Mouse (Mus musculus): ENCODE data around the gene Calr3.

Gene Calr3

DNA sequence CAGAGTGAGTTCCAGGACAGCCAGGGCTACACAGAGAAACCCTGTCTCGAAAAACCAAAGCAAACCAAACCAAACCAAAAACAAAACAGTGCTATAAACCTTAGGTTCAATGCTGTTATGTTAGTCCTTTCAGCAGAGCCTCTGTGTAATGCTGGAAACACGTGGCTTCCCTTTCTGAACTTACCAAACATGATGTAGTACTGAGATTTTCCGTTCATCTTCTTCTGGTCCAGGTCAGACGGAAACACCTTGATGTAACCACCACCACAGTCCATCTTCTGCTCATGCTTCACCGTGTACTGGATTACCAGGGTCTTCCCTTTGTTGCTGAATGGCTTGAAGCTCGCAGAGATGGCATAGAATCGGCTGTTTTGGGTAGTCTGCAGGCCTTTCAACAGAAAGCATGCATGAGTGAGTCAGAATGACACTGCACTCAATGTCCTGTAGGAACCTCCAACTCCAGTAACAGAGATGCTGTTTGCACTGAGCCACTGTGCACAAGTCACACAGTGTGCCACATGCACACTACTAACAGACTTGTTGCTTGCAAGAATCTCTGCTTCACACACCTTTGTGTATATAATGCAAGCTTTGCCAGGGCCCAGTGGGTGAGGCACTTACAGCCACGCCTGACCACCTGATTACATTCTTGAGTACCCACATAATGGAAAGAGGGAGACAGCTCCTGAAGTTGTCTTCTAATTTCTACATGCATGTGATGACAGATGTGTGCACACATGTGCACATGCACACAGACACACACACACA is 5.2 kb downstream of the Calr3 start:
- no peak for DNase-seq (ENCODE audit: low spot score in 2 of 2)

DNA sequence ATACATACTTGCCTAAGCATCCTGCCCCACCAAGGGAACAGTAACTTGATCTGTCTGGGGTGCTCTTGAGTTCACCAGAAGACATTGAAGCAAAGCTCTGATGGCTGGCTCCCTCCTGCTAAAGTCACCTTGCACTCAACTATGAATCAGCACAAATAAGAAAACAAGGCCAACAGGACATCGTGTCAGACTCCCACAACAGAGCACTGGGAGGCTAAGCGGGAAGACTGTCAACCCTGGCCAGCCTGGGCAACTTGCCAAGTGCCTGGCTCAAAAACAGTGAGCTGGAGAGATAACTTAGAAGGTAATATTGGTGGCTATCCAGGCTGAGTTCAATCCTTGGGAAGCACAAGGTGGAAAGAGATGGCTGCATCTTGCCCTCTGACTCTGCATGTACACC is 8.7 kb downstream of the Calr3 start:
- DNase-seq (ENCODE audit: low spot score in 2 of 2), result peak; percentile 54 to 76

GRCm38 (mm10) chr8:72429676-72430075 is 14.0 kb downstream of the Calr3 start:
- peak; percentile 48 to 81 for DNase-seq (ENCODE audit: low spot score in 2 of 2)

- no peak for DNase-seq (ENCODE audit: low spot score in 2 of 2)
Measured at GRCm38 (mm10) chr8:72422926-72423325, 20.7 kb downstream of the Calr3 start.

DNA sequence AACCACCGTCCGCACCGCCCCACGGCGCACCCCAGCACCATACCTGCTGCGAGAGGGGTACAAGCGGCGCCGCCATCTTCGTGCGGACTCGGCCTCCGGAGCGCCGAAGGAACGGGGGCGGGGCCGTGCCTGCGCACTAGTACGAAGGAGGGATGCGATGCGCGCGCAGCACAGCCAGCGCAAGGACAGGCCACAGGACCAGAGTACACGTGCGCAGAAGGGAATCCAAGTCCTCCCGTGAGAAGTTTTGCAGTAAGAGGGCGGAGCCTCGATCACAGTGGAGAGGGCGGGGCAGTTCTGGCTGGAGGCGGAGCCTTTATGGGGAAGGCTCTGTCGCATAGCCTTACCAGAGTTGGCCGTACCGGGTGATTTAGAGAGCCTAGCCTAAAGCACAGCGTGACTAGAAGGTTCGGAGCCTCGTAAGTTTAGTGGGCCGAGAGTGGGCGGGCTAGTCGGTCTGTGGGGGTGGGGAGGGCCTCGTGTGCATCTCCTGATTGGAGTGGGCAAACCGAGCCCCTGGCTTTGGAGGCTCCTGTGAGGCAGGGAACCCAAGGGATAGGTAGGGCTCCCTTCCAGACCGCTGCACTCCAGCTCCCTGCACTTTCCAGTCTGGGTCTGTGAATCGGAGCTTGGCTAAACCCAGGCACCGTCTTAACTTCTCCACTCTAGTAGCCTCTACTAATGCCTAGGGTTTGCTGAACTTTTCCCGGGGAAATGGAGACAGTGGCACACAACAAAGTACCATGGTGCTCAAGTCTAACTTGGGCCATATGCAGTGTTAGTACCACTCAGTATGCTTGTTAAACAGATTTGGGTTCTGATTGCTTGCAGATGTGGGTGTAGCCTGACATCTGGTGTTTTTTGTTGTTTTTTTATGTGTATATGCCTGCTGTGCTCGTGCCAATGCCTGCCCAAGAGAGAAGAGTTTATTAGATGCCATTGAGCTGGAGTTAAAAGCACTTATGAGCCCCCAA is 22.0 kb downstream of the Calr3 start, which contains the start of gene Eps15l1:
Eps15l1 (minus strand) TSS at position 99 of the 974 bp plus-strand sequence.
- DNase-seq (ENCODE audit: low spot score in 2 of 2), result peak; percentile 99 to 100

- DNase-seq (ENCODE audit: low spot score in 2 of 2), result peak; percentile 72 to 85
Measured at GRCm38 (mm10) chr8:72420571-72421361, 22.9 kb downstream of the Calr3 start.

GRCm38 (mm10) chr8:72418073-72418472 is 25.6 kb downstream of the Calr3 start:
- no peak for DNase-seq (ENCODE audit: low spot score in 2 of 2)

DNA sequence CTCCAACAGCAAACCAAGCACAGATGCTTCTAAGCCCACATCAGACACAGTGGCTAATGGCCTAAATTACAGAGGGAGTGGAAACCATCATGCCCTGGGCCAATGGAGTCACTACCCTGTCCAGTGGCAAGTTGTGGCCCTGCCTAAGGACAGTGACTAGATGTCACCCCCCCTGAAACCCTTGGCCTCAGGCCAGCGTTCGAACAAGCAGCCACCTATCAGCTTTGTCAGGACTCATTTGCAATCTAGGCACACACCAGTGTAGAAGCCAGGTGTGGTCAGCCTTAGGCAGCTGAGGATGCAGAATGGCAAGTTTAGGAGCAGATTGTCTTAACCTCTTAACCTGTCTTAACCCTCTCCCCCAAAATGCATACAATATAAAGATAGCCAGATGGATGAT is 28.4 kb downstream of the Calr3 start:
- DNase-seq (ENCODE audit: low spot score in 2 of 2), result peak; percentile 61 to 78

DNA sequence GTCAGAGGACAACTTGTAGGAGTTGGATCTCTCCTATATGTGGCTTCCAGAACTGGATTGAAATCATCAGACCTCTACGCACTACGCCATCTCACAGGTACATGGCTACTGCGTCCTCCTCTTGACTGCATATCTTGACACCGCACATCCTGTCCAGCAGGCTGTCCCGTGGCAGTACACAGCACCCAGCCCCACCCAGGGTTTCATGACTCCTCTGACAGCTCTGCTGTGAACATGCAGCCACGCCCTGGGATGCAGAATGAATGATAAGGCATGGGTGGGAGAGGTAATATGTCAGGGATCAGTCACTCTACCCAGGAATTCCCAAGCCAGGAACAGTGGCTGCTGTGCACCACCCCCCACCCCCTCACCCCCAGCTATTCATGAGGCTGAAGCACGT is 29.8 kb downstream of the Calr3 start:
- DNase-seq (ENCODE audit: low spot score in 2 of 2), result peak; percentile 83 to 85

- no peak for DNase-seq (ENCODE audit: low spot score in 2 of 2)
Measured at GRCm38 (mm10) chr8:72409443-72409842, 34.2 kb downstream of the Calr3 start.

GRCm38 (mm10) chr8:72407878-72408277 is 35.8 kb downstream of the Calr3 start:
- DNase-seq (ENCODE audit: low spot score in 2 of 2), result no peak

GRCm38 (mm10) chr8:72402981-72403380 is 40.7 kb downstream of the Calr3 start:
- DNase-seq (ENCODE audit: low spot score in 2 of 2), result no peak

DNA sequence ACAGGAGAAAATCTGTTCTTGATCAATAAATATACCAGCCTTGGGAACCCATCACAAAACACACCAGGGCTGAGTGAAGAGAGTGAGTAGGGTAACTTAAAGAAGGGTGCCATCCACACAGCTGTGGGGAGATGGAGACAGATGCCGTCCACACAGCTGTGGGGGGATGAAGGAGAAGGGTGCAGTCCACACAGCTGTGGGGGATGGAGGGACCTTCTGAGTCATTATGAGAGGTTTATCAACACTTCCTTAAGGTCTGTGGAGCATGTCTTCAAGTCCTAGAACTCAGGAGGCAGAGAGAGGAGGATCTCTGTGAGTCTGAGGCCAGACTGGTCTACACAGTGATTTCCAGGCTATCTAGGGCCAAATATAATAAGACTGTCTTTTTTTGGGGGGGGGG is 42.3 kb downstream of the Calr3 start:
- DNase-seq (ENCODE audit: low spot score in 2 of 2), result no peak

GRCm38 (mm10) chr8:72385737-72386136 is 57.9 kb downstream of the Calr3 start:
- no peak for DNase-seq (ENCODE audit: low spot score in 2 of 2)

DNA sequence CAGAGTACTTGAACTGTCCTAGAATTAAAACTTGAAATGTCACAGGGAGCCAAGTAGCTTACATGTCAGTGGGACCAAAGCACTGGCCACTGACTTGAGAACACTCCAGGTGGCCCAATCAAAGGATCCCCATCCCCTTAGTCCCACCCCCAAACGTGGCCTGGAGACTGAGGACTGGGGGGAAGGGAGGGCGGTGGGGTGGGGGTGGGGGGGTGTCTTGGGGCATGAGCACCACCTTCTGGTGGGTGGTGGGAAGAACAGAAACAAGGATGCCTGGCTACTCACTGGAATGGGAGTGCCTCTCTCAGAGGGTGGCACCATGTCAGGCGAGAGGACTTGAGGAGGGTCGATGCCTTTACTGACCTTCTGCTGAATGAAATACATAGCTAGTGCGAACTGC is 61.3 kb downstream of the Calr3 start:
- no peak for DNase-seq (ENCODE audit: low spot score in 2 of 2)

GRCm38 (mm10) chr8:72380656-72381055 is 63.0 kb downstream of the Calr3 start:
- DNase-seq (ENCODE audit: low spot score in 2 of 2), result no peak

- no peak for DNase-seq (ENCODE audit: low spot score in 2 of 2)
Measured at GRCm38 (mm10) chr8:72376900-72377299, 66.8 kb downstream of the Calr3 start.

GRCm38 (mm10) chr8:72376309-72376708 is 67.4 kb downstream of the Calr3 start:
- no peak for DNase-seq (ENCODE audit: low spot score in 2 of 2)

GRCm38 (mm10) chr8:72375161-72375560 is 68.5 kb downstream of the Calr3 start:
- no peak for DNase-seq (ENCODE audit: low spot score in 2 of 2)

All from spleen, postnatal 4 days (tissue).